Mouse (Mus musculus) heart, embryonic 16.5 days (tissue): ENCODE measurements around the gene Spin1. TPM values are rescaled to one million over a fixed set of nuclear protein-coding genes. Genes with fewer than 3 reads are reported as not detected.
A peak's percentile ranks its signal among the peaks of the same experiment; 100 is the strongest.

Experiments
- ATAC-seq: fragments of 200-750 bp; cut with Nextera tagmentation; replicated peaks from 2 replicates; pipeline ENCODE4 v1.8.0; 2017; ENCODE audit warnings: moderate number of reproducible peaks; ENCODE audit not compliant: insufficient read depth, low FRiP score; ENCODE audit errors: extremely low read depth
- H3K27ac ChIP-seq: fragments of 300-500 bp; sonication (generic); 2 replicates; pipeline ENCODE4 v1.5.1; 2014; ENCODE audit warnings: mild to moderate bottlenecking, low read length, control low read depth, moderate library complexity
- H3K27me3 ChIP-seq: fragments of 300-500 bp; sonication (generic); 2 replicates; pipeline ENCODE4 v1.6.1; 2014; ENCODE audit warnings: low read length, mixed read lengths; ENCODE audit not compliant: control insufficient read depth, insufficient read depth
- H3K36me3 ChIP-seq: fragments of 300-500 bp; sonication (generic); 2 replicates; pipeline ENCODE4 v1.6.1; 2014; ENCODE audit not compliant: control insufficient read depth, insufficient read depth
- H3K4me1 ChIP-seq: fragments of 300-500 bp; sonication (generic); 2 replicates; pipeline ENCODE4 v1.6.1; 2014; ENCODE audit warnings: low read length, mixed read lengths; ENCODE audit not compliant: control insufficient read depth, insufficient read depth
- H3K4me2 ChIP-seq: fragments of 300-500 bp; sonication (generic); 2 replicates; pipeline ENCODE4 v1.6.1; 2014; ENCODE audit warnings: low read depth, mild to moderate bottlenecking, control low read depth, low read length
- H3K4me3 ChIP-seq: fragments of 300-500 bp; sonication (generic); 2 replicates; pipeline ENCODE4 v1.5.1; 2014; ENCODE audit warnings: mild to moderate bottlenecking, control low read depth, low read length
- H3K9ac ChIP-seq: fragments of 300-500 bp; sonication (generic); 2 replicates; pipeline ENCODE4 v1.6.1; 2014; ENCODE audit warnings: low read length, control low read depth
- H3K9me3 ChIP-seq: fragments of 300-500 bp; sonication (generic); replicated peaks from 2 replicates; pipeline ENCODE4 v1.6.1; 2016; ENCODE audit warnings: low read length; ENCODE audit not compliant: control insufficient read depth
- WGBS: fragments of 180-500 bp; shearing (Covaris S2); extraction: QIAGEN DNeasy Blood & Tissue Kit; methylation state at CpG from one replicate; pipeline ENCODE4 v1.1.7; 2014; 5-methylcytosine and 5-hydroxymethylcytosine counted together
- polyA plus RNA-seq: library from polyadenylated mRNA; unstranded; fragments of >200 nt; fragmentation: Nextera tagmentation; extraction: Ambion mirVana; gene quantifications from 2 replicates; pipeline ENCODE4 v1.2.1, GENCODE M21; 2015

Spin1 gene
- polyA plus RNA-seq, 1 experiment from 2014 or later = 50.1 TPM

DNA sequence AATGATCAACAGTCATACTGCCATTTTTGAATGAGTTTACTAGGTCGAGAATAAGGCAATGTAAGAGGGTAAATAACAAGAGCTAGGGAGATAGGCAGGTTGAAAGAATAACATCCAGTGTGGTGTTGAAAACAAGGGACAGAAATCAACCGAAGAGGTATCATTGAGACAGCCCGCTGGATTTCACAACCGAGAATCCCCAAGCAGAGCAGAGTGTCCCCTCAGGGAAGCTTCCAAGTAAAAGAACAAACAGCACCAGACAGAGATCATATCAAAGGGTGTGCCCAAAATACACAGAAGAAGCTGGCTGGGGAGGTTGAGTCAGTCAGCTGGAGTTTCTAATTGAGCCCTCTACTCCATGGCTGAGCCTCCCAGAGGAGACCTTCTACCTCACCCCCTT, 11.6 kb upstream of the Spin1 start:
- no peaks in the 10 kb centered on the region for H3K27me3 ChIP-seq
- H3K9me3 ChIP-seq = no peaks in the 10 kb centered on the region; the same call in 1 of the 2 replicates
- no peak overlapping the region for H3K4me2 ChIP-seq
- no peak overlapping the region for H3K9ac ChIP-seq
- no peaks in the 10 kb centered on the region for H3K36me3 ChIP-seq
- no peak overlapping the region for H3K27ac ChIP-seq
- WGBS = 74% methylated on average over 4 of the region's 4 CpGs
- no peak overlapping the region for H3K4me3 ChIP-seq
- H3K4me1 ChIP-seq = no peaks in the 10 kb centered on the region
- ATAC-seq = no peak

DNA sequence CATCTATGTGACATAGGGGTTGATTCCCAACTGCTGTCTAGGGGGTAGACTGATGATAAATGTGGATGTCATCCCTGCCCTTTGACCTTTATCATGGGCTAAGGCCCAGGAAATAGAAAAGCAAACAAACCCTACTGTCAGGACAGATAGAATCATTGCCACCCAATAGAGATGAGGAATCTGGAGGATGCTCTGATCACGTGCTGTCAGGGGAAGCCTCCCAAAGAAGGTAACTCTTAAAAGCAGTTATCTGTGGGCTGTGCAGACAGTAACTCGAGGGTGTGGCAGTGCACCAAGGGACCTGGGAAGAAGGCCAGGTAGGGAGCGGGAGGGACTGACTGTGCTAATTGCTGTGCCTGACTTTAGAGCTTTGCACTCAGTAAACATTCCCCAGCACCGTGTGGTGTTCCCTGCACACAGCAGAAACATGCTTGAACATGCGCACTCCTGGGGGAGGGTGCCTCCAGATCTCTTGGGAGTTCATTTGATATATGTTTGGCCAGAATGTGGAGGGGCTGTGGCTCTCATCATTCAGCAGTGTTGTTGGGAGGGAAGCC, 10.5 kb upstream of the Spin1 start:
- Histone ChIP-seq H3K9ac (no peak overlapping the region), H3K27me3 (no peaks in the 10 kb centered on the region), H3K36me3 (no peaks in the 10 kb centered on the region), H3K4me3 (no peak overlapping the region), H3K4me1 (no peaks in the 10 kb centered on the region), H3K27ac (no peak overlapping the region), H3K4me2 (no peak overlapping the region), H3K9me3 (no peaks in the 10 kb centered on the region; the same call in 1 of the 2 replicates)
- ATAC-seq = no peak
- 57% methylated on average over 5 of the region's 5 CpGs for WGBS

DNA sequence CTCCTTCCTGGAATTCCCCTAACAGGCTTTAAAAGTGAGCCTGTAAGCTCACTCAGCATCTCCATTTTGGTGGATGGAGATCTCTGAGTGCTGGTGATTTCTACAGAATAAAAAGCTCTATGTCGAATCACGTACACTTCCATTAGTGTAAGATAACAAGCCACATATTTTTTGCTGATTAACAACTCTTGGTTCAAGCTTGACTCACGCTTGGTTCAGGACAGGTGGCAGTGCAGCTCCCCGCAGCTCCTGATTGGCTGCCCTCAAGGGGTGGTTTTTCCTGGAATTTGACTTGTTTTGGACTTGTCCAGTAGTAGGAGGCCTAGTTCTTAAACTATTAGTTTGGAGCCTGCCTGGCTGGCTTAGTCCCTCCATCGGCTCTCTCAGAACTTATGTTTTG, 7.2 kb upstream of the Spin1 start:
- Histone ChIP-seq H3K9ac (no peak overlapping the region), H3K4me1 (no peaks in the 10 kb centered on the region), H3K4me3 (no peak overlapping the region), H3K4me2 (no peak overlapping the region), H3K27me3 (no peaks in the 10 kb centered on the region), H3K9me3 (no peaks in the 10 kb centered on the region), H3K27ac (no peak overlapping the region), H3K36me3 (no peaks in the 10 kb centered on the region)
- ATAC-seq = no peak
- WGBS = 76% methylated on average over 5 of the region's 5 CpGs

DNA sequence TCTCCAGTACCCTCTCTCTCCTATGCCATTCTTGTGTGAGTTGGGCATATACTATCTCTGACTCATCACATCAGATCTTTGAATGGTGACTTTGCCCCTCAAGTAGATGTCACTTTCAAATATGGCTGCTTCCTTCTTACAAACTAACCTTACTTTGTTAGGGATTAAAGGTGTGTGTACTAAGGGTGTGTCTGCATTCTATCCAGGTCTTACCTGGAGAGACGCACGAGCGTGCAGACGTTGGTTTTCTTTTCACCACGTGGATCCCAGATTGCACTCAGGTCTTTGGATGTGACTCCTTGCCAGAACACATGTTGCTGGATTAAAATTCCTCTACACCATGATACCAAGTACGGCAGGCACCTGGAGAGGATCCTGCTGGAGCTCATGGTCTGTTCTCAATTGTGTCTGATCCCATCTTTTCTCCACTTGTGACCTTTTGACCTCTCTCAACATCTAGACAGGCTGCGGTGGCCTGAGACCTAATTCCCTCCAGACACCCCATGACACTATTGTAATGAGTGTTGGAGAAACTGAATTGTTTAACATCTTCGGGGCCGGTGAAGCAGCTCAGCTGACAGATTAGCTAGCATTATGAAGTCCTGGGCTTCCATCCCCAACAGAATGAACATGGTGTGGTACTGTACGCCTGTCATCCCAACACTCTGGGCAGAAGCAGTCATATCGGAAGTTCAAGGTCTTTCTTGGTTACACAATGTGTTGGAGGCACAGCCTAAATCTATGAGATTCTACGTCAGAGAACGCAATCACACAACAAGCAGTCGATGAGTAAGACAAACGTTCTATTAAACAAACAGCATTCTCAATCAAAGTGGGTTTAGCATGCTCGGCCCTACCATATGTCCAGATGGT, 6.1 kb upstream of the Spin1 start:
- Histone ChIP-seq H3K9ac (no peak overlapping the region), H3K9me3 (no peaks in the 10 kb centered on the region), H3K4me3 (no peak overlapping the region), H3K27me3 (no peaks in the 10 kb centered on the region), H3K27ac (no peak overlapping the region), H3K4me1 (peaks cover 5% of the 10 kb centered on the region), H3K4me2 (no peak overlapping the region), H3K36me3 (no peaks in the 10 kb centered on the region)
- WGBS = 80% methylated on average over 16 of the region's 16 CpGs
- no peak for ATAC-seq

DNA sequence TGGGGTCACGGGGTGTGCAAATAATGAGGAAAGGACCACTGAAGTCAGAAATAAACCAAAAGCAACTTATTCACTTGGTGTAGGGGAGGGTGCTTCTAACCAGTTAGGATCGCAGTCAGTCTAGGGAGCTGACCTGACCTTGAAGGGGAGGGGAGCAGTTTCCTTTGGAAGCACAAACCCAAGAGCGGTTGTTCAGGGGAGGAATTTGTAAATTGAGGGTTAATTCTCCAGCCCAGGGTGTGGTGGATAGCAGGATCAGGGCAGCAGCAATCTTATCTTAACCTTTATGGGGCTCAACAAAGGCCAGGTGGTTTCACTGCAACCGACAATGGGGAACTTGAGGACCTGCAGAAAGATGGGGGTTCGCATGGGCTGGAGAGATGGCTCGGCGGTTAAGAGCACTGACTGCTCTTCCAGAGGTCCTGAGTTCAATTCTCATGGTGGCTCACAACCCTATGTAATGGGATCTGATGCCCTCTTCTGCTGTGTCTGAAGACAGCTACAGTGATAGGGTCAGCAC, 5.4 kb upstream of the Spin1 start:
- H3K27ac ChIP-seq = no peak overlapping the region
- H3K4me2 ChIP-seq = no peak overlapping the region
- 80% methylated on average over 7 of the region's 7 CpGs for WGBS
- H3K9me3 ChIP-seq = no peaks in the 10 kb centered on the region
- no peaks in the 10 kb centered on the region for H3K36me3 ChIP-seq
- ATAC-seq = no peak
- no peak overlapping the region for H3K9ac ChIP-seq
- peaks cover 6% of the 10 kb centered on the region for H3K4me1 ChIP-seq
- H3K27me3 ChIP-seq = no peaks in the 10 kb centered on the region
- H3K4me3 ChIP-seq = no peak overlapping the region

DNA sequence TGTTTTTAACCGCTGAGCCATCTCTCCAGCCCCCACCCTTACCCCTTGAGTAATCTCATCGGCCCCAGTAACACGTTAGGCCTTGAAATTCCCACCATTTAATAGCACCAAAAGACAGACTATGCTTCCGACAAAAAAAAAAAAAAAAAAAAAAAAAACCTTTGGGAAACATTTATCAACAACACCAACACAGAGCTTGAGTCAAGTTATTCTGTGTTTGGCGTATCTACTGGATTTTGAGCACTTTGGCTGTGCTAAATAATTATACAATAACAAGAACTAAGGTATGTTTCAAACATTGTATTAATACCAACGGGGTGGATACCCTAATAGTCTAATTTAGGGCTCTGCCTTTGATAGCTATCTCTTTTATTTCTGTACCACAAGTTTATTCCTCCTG, 4.0 kb upstream of the Spin1 start:
- no peaks in the 10 kb centered on the region for H3K36me3 ChIP-seq
- WGBS = 89% methylated on average over 6 of the region's 6 CpGs
- no peaks in the 10 kb centered on the region for H3K9me3 ChIP-seq
- H3K4me2 ChIP-seq = no peak overlapping the region
- H3K9ac ChIP-seq = no peak overlapping the region
- ATAC-seq = no peak
- no peak overlapping the region for H3K27ac ChIP-seq
- peaks cover 6% of the 10 kb centered on the region for H3K4me1 ChIP-seq
- H3K4me3 ChIP-seq = no peak overlapping the region
- no peaks in the 10 kb centered on the region for H3K27me3 ChIP-seq

DNA sequence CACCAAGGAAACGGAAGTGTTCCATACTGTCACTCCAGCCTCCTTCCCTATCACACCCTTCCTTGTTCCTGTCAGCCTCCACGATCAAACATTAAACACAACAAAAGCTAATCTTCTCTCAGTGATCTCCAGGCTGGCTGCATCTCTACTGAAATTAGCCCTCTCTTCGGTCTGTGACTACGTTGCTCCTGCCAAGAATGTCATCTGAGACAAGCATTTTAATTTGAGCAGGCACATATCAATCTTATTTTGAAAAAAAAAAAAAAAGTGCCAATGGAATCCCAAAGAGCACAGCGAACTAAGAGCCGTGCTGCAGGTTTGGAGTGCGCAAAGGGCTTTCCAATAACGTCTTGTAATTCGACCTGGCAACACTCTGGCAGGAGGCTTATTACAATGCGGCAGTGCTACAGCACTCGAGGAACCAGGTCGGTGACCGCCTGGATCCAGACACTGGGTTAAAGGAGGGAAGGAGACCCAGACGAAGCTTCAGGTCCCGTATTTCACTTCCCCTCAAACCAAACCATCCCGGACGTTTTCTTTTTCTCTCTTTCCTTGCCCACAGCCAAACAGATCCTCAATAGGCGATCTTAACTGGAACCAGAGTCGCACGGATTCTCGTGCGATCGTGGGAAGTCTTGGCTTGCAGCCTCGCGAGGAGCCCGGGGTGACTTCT, 984 bp upstream of the Spin1 start:
- WGBS = 6% methylated on average over 26 of the region's 26 CpGs
- peak overlapping the region; percentile 92 for H3K4me2 ChIP-seq
- H3K9me3 ChIP-seq = peaks cover 2% of the 10 kb centered on the region; the same call in 1 of the 2 replicates
- H3K9ac ChIP-seq = peak overlapping the region; percentile 83
- no peaks in the 10 kb centered on the region for H3K27me3 ChIP-seq
- no peak; the same call in 1 of the 2 replicates for ATAC-seq
- H3K27ac ChIP-seq = peak overlapping the region; percentile 63
- peak overlapping the region; percentile 84 for H3K4me3 ChIP-seq
- peaks cover 17% of the 10 kb centered on the region for H3K4me1 ChIP-seq
- peaks cover 5% of the 10 kb centered on the region; the same call in 1 of the 2 replicates for H3K36me3 ChIP-seq

DNA sequence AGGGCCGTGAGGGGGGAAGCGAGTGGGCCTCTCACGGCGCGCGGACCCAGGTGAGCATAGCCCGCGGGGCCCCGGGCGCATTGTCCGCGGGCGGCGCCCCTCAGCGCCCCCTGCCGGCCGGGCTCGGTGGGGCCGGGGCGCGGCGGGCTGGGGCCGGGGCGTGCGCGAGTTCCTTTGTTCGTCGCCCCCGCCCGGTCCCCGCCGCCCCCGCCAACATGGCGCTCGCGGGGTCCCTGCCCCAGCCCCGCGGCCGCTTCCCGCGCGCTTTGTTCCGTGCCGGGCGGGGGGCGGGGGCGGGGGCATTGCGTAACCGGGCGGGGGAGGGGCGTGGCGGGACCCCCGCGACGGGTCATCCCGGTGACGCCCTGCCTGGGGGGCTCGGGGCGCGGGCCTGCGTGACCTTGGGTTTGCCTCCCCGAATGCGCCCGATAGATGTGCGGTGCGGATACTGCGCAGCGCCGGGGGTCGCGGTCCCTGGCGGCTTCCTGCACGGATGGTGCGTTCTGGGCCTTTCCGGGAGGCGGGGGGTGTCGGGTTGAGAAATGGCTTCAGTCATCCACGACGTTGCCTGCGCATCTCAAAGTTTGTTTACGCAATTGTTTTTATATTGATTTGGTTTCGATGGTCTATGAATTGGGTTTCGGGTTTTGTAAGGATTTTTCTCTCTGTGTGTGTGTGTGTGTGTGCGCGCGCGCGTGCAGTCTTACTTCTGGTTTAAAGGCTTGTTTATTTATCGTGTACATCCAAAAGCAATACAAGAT, 516 bp downstream of the Spin1 start:
- Histone ChIP-seq H3K9me3 (peaks cover 2% of the 10 kb centered on the region; the same call in 1 of the 2 replicates), H3K4me1 (peaks cover 17% of the 10 kb centered on the region), H3K36me3 (peaks cover 5% of the 10 kb centered on the region; the same call in 1 of the 2 replicates), H3K27ac (peak overlapping the region; percentile 84), H3K4me2 (peak overlapping the region; percentile 68), H3K4me3 (peak overlapping the region; percentile 84), H3K9ac (peak overlapping the region; percentile 85), H3K27me3 (no peaks in the 10 kb centered on the region)
- ATAC-seq = peak; percentile 71
- under 1% methylated on average over 56 of the region's 89 CpGs for WGBS
